Mouse (Mus musculus) ovary, postnatal 10 days (tissue): ENCODE data around the gene Mybbp1a.
"Not testable (repeated sequence)": the region's sequence is repeated elsewhere in the genome, so short reads cannot be mapped to it uniquely, and the experiment has no call there.

Experiments used
- DNase-seq: peaks from one replicate; pipeline ENCODE4 v3.0.0; 2022; ENCODE audit warnings: low spot score

Gene Mybbp1a

GRCm38 (mm10) chr11:72413601-72414190 is 27.5 kb upstream of the Mybbp1a start:
- no peak for DNase-seq

- no peak for DNase-seq
Observed at GRCm38 (mm10) chr11:72415155-72415554, 26.0 kb upstream of the Mybbp1a start.

- DNase-seq = no peak
Observed at GRCm38 (mm10) chr11:72416666-72417065, 24.5 kb upstream of the Mybbp1a start.

- no peak for DNase-seq
Observed at GRCm38 (mm10) chr11:72417376-72417775, 23.8 kb upstream of the Mybbp1a start.

GRCm38 (mm10) chr11:72418227-72418626 is 22.9 kb upstream of the Mybbp1a start:
- no peak for DNase-seq

GRCm38 (mm10) chr11:72419006-72419405 is 22.1 kb upstream of the Mybbp1a start:
- DNase-seq = no peak

- no peak for DNase-seq
Observed at GRCm38 (mm10) chr11:72420460-72421122, 20.6 kb upstream of the Mybbp1a start.

GRCm38 (mm10) chr11:72421518-72422278 is 19.5 kb upstream of the Mybbp1a start:
- no peak for DNase-seq

GRCm38 (mm10) chr11:72423686-72424085 is 17.5 kb upstream of the Mybbp1a start:
- no peak for DNase-seq

GRCm38 (mm10) chr11:72425201-72425600 is 16.0 kb upstream of the Mybbp1a start:
- no peak for DNase-seq

GRCm38 (mm10) chr11:72426884-72427283 is 14.3 kb upstream of the Mybbp1a start:
- DNase-seq = no peak

- DNase-seq = no peak
Observed at GRCm38 (mm10) chr11:72428694-72429093, 12.5 kb upstream of the Mybbp1a start.

GRCm38 (mm10) chr11:72429288-72429690 is 11.9 kb upstream of the Mybbp1a start:
- DNase-seq = no peak

- not testable (repeated sequence) for DNase-seq
Observed at GRCm38 (mm10) chr11:72430311-72431068, 10.7 kb upstream of the Mybbp1a start.

GRCm38 (mm10) chr11:72434963-72435693 is 6.0 kb upstream of the Mybbp1a start, which contains the start of gene Ggt6:
Gene Ggt6 (plus strand): TSS chr11:72435526.
- DNase-seq = no peak

GRCm38 (mm10) chr11:72435694-72436045 is 5.5 kb upstream of the Mybbp1a start:
- DNase-seq = no peak

GRCm38 (mm10) chr11:72436271-72436670 is 4.9 kb upstream of the Mybbp1a start:
- no peak for DNase-seq

GRCm38 (mm10) chr11:72436756-72437650 is 4.2 kb upstream of the Mybbp1a start:
- DNase-seq = no peak

GRCm38 (mm10) chr11:72438411-72438810 is 2.7 kb upstream of the Mybbp1a start:
- no peak for DNase-seq

- DNase-seq = not testable (repeated sequence)
Observed at GRCm38 (mm10) chr11:72440597-72440964, 574 bp upstream of the Mybbp1a start.
